Mouse (Mus musculus): ENCODE results near the gene Atxn7l3b.
"Not testable (repeated sequence)": the region's sequence is repeated elsewhere in the genome, so short reads cannot be mapped to it uniquely, and the experiment has no call there.

The Atxn7l3b gene

DNA sequence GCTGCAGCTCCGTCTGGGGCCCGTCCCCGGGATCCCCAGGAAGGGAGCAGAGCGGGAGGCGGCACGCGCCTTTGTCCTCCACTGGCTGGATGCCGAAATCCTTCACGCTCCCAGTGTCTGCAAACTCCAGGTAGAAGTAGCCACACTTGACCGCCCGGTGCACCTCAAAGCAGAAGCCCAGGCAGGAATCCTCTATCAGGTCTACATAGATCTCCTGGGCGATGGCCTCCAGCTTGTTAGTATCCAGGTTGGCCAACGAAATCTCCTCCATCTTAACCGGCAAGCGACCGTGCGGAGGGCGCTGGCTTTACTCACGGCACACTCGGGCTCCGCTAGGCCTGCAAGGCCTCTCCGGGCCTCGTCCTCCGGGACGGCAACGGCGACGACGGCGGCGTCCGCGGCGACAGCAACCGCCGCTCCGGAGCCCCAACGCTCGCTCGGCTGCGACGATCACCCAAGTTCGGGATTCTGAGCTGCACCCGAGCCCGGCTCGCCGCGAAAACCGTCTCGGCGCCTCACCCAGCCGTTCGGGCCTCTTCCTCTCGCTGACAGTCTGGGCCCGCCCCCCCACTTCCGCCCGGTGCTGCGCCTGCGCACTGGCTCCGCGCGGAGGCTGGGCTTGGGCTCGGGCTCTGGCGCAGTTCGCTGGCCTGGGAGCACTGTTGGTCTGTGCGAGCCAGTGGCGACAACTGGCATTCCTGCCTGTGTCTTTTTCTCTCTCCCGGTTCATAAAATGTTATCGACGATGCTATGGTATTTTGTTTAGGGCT, at the start of gene Atxn7l3b:
Gene Atxn7l3b (minus strand): TSS at position 550 of the 770 bp plus-strand sequence.
- peak; percentile 95 for DNase-seq (ENCODE audit: extremely low spot score)

DNA sequence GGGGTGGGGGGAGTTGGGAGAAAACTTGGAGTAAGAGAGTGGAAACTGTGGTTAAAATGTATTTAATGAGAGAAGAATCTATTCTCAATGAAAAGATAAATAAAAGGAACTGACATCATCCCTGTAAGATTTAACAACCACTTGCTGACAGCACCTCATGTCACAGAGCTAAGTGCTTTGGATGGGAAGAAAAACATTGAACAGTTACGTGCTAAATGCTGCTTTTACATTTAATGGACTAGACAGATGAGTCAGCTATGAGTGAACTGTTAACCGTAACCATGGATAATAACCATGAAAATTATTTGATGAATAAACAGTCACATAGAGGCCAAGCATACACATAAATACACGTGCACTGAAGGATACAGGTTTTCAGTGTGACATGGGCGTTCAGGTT, 48.8 kb upstream of the Atxn7l3b start:
- no peak for DNase-seq (ENCODE audit: extremely low spot score)

DNA sequence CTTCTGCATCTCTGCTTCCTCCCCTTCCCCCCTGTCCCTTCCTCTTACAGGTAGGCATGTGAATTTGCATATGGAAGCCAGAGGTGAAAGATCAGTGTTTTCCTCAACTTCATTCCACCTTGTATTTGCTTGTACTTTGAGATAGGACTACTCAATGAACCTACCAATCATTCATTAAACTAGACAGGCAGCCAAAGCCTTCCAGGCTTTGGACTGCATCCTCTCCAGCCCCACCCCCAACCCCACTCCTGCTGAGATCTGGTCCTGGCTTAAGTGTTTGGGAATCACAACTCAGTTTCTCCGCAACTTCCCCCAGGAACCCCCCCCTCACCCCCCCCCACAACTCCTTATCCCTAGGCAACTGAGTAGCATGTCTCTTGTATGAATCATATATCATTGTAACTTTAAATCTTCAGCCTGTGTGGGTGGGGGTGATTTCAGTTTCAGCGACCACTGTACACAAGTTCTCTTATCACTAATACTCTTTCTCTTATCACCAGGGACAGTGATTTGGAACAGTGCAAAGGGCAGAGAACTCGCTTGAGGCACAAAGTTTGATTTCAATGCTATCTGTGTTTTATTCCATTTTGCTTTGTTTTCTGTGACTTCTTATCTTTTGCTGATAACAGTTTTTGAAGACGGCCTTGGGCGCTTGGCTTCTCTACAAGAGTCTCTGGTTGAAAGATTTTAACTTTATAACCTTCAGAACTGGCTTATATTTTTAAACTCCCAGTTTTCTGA, 44.7 kb upstream of the Atxn7l3b start:
- DNase-seq (ENCODE audit: extremely low spot score), result no peak

DNA sequence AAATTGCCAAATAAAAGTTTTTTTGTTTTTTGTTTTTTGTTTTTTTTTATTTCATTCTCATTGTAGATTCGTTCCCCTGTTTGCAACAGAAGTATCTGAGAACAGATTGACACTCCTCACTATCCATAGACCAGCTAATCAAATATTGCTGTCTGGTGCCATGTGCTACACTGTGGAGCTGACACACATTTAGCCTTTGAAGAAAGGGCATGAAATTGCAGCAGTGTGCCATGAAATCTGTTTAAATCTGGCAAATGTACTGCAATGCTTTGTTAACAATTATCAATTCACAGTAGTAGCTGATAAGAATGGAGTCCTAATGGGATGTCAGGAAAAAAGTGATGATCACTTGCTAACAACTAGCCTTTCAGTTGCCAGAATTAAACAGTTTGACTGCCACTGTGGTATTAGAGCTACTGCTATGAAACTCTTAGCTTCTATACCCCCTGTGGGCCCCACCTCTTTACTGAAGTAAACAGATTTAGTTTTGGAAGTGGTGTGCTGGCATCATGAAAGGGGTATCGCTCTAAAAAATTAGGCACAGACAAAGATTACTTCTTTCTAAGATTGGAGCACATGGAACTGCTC, 41.3 kb upstream of the Atxn7l3b start:
- DNase-seq (ENCODE audit: extremely low spot score), result no peak

DNA sequence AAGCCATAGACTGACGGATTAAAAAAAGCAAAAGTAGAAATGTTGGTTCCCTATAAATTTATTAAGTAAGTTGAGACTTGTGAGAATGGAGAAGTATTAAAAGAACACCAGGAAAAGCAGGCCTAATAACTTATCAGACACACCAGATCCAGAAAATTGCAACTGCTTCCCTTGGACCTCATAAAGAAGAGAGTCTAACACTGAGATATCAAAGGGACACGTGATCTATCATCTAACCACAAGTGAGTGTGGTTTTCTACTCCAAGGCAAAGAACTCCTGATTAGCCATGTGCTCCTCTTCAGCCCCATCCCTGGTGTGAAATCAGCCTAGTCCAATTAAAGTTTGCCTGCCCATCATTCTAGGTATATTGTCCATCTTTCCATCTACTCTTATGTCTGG, 38.8 kb upstream of the Atxn7l3b start:
- no peak for DNase-seq (ENCODE audit: extremely low spot score)

DNA sequence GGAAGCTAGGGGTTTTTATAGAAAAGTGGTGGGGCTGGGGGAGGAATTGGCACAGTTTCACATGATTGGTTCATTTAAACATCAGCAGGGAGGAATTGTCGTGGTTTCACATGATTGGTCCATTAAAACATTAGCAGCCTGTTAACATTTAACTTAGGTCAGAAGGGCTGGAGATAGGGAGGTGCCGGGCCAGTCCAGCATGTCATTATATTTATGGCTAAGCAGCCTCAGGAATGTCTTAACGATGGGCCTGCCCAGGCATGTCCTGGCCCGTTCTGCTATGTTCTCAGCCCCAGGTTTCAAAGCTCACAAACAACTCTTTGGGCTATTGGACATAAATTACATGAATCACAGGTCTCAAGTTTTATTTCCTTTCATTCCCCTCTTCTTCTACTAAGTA, 33.4 kb upstream of the Atxn7l3b start:
- DNase-seq (ENCODE audit: extremely low spot score), result not testable (repeated sequence)

DNA sequence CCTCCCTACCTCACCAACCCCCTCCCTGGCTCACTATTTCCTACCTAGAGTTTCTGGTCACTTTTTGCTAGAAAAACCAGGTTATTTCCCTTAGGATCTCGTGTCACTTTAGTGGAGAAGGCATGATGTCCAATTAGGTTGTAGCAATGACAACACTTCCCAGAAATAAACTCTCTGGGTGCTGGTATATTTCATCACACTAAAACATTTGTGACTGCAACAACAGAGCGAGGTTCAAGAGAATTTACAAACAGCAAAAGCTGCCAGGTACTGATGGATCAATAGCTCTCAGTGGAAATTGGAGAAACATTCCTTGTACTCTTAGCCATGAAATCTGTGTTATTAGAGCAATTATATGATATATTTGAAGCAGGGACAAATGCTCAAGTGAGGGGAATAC, 25.3 kb upstream of the Atxn7l3b start:
- no peak for DNase-seq (ENCODE audit: extremely low spot score)

DNA sequence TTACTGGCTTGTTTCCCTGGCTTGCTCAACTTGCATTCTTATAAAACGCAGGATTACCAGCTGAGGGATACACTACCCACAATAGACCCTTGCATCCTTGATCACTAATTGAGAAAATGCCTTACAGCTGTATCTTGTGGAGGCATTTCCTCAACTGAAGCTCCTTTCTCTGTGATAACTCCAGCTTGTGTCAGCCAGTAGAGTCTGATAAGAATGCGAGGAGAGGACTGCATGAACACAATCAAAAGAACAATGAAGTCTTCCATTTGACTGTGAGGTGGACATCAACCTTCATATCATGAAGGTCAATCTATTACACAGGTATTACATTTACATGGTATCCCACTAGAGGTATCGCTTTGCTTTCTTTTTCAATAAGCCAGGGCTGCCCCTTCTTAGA, 19.7 kb upstream of the Atxn7l3b start:
- no peak for DNase-seq (ENCODE audit: extremely low spot score)

DNA sequence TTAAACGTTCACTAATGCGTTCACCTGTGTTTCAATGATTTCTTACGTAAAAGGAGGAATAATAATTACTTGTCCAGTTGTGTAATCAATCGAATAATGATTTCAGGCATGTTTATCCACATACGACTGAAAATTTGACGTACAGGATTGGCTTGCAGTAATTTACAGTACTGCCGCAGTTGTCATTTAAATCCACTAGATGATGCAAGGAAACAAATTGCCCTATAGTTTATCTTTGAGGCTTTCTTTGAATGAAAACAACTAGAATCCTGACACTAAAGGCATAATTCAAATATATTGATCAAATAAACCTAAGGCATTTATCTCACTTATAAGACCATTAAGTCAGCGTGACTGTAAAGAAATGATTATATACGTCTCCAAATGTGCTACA, 418 bp upstream of the Atxn7l3b start:
- DNase-seq (ENCODE audit: extremely low spot score), result no peak

DNA sequence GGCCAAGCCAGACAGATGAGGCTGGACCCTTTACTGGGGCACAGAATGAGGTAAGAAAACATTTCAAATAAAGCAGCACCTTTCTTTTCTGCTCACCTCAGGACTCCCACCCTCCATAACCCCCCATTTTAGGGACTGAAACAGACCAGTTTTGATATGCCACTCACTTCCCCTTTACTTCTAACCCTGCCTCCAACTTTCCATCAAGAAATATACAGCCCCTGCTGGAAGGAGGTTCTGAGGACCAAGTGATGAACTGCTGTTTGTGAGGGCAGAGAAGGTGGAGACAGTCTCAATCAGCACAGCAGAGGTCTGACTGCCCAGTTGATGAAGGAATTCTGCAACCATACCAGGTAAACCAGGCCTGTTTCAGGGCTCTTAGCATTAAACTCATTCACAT, 1.8 kb downstream of the Atxn7l3b start:
- no peak for DNase-seq (ENCODE audit: extremely low spot score)

DNA sequence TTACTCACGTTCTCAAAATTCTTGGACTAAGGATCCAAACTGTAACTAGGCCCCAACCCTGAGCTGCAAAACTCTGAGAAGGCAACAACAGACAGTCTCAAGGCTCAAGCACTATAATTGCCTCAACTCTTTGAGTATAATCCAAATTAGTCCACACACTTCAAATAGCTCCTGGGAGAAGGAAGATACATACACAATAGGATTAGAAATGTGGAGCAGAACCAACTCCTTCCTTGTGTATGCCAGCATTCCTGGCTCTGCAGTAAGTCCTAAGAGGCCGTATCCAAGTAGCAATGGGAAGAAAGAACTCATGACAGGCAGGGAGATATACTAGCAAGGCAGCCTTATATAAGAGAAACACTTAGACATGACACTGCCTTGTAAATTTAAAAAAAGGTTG, 2.5 kb downstream of the Atxn7l3b start:
- DNase-seq (ENCODE audit: extremely low spot score), result no peak

DNA sequence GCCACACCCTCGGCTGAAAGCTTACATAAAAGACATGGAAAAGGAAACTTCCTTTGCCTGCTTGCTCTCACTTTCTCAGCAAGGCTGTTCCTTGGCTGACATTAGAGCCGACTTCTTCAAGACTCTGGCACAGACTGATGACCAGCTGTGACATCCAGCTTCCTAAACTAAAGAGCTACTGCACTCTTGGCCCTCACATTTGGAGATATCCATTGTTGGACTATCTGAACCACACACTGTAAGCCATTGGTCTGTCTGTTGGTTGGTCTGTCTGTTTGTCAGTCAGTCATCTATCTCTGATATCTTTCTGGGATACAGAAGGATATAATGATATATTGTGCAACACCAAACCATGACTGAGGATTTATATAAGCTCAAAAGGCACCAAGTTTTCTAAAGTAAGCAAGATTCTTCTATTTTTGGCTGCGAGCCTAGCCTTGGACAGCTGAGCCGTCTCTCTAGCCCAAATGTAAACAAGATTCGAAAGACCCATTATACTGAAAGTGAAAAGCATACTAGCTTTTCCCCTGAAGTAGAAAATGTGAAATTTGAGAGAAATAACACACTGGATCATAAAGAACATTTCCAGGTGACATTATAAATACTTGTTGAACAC, 12.1 kb downstream of the Atxn7l3b start:
- DNase-seq (ENCODE audit: extremely low spot score), result no peak

DNA sequence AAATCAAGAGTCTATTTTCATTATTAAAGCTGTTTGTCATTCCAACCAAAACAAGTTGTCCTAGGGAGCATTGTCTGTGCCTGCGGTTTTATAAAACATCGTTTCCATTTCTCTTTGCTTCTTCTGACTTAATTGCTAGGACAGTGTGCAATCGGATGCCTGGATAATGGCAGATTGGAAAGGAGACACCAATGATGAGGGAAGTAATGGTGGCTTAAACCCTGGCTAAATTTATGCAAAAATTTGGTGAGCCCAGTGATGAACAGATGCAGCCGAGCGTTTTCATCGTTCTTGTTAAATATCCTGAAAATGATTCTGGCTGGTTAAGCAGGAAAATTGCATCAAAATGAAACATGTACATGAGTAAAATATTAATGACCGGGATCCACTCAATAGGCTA, 28.6 kb downstream of the Atxn7l3b start:
- DNase-seq (ENCODE audit: extremely low spot score), result no peak

DNA sequence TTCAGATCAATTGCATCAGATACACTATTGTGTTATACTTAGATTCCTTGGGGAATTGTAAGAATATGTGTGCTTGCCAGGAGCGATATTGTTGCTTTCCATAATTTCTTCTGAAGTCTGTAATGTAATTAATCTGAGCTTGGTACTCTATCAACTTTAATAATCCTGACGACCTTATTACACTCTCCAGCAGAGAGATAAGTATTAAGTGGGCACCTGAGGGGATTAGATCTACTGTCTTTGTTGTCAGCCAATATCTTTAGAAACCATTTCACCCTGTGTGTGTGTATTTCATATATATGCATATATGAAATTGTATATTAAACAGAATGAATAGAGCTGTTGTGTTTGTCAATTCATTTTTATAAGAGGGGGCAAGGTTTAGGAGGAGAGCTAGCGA, 29.0 kb downstream of the Atxn7l3b start:
- no peak for DNase-seq (ENCODE audit: extremely low spot score)

DNA sequence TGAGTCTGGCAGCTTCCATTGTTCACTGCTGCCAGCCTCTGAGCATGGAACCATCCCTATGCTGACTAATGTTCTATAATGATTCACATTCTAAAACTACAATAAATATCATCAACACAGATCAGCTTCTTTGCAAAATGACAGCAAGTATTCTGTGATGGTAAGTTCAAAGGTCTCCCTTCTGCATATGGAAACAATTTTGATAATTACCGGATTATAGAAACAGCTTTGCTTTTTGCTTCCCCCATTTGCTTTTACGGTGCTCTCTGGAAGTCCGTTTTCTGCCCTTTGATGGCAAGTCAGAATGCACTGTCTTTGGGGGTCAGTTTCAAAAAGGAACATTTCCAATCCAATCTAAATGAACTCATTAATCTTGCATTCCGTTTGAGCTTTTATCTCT, 32.2 kb downstream of the Atxn7l3b start:
- no peak for DNase-seq (ENCODE audit: extremely low spot score)

DNA sequence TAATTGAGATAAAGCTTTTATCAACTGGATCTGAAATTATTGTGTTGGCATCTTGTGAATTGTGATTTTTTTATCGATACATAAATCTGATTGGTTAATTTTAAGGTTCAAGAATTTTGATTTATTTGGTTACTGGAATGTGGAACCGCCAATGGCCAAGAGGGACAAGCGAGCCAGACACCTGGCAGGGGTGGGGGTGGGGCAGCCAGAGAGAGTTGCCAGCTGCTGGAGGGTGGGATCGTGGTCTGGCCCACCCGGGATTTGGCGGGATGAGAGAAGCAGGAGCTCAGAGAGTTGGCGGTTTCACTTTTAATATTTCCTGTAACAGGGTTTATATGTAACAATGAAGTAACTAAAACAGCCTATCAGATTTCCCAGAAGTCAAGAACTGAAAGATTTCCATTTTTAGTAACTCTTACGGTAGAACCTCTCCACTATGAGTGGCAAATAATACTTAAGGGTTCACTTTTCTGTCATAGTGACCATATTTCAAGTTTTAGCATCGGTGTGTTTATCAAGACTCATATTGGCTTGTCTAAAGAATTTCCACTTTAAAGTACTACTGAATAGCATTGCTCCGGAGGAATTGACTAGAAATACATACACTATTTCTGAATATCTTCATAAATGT, 35.1 kb downstream of the Atxn7l3b start:
- DNase-seq (ENCODE audit: extremely low spot score), result no peak

DNA sequence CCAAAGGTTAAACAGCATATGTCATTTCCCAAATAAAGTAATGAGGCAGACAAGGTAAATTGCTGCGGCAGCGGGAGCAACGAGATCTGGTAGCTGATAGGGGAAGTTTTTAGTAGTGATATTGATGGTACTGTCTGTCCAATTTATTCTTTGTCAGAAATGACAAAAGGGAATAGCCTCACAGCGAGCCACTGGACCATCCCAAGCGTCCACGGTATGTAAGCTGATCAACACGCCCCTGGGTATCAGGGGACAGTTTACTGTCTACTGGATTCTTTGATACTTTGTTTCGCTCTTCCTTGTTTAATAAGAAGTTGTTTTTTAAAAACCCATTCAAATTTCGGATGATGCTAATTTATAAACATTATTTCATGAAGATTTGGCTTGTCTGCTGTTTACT, 44.7 kb downstream of the Atxn7l3b start:
- no peak for DNase-seq (ENCODE audit: extremely low spot score)

DNA sequence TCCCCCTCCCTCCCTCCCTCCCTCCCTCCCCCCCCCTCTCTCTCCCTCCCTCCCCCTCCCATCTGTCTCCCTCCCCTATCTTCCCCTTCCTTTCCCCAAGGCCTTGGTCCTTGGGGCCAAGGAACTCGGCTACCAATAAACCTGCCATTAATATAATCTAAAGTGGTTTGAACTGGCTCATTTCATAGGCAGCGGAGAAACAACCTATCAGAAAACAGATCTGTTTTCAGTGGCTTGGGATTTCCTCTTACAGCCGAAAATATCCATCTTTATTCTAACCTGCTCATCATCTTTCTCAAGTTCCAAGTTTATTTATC, 45.2 kb downstream of the Atxn7l3b start:
- DNase-seq (ENCODE audit: extremely low spot score), result no peak

DNA sequence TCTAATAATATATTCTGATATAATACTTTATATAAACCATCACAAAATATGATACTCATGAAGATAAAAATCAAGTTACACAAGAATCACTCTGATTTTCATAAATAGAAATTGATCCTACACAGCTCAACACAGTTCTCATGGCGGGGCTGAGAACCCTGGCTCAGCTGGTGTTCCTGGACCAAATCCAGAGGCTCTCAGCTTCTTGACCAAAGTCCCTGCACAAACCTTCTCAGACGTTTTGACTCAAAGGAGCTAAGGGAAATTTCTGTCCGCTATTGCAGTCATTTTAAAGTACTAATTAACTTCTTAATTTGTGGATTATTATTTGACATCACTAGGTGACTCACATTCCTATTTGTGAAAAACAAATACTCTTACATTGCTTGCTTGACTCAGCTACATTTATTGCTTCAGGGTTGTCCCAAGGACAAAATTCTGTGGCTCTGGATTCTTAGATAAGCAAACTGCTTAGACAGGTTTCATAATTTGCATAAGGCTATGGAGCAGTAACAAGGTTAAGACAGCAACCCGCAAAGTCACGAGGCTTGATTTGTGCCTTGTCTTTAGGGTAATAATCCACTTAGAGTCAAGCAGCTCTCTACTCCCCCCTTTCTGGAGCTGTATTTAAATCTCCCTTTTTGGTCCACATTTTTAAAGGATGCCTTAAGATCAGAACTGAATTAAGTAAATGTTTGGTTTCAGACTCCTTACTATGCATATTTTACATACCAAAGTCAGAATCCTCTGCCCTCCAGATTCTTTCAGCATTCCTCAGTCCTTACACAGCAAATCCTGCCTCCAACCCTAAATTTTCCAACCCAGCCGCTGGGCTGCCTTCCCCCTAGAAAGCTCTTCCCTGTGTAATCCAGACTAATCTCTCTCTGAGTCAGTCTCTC, 45.8 kb downstream of the Atxn7l3b start:
- DNase-seq (ENCODE audit: extremely low spot score), result no peak

DNA sequence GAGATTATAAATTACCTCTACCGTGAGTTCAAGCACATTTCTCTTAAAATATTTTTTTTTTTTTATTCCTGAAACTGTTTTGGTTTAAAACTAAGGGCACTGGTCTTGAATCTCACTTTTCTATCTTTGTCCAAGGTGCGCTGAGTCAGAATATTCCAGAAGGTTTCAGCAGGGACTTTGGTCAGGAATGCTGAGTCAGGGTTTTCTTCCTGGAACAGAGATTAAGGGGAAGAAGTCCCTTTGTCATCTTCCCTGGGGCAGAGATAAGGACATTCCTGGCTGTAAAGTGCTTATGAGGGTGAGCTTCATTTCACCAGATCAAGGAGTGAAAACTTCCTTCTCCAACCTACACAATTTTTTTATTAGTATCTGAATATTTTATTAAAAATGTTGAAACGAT, 46.7 kb downstream of the Atxn7l3b start:
- no peak for DNase-seq (ENCODE audit: extremely low spot score)

DNA sequence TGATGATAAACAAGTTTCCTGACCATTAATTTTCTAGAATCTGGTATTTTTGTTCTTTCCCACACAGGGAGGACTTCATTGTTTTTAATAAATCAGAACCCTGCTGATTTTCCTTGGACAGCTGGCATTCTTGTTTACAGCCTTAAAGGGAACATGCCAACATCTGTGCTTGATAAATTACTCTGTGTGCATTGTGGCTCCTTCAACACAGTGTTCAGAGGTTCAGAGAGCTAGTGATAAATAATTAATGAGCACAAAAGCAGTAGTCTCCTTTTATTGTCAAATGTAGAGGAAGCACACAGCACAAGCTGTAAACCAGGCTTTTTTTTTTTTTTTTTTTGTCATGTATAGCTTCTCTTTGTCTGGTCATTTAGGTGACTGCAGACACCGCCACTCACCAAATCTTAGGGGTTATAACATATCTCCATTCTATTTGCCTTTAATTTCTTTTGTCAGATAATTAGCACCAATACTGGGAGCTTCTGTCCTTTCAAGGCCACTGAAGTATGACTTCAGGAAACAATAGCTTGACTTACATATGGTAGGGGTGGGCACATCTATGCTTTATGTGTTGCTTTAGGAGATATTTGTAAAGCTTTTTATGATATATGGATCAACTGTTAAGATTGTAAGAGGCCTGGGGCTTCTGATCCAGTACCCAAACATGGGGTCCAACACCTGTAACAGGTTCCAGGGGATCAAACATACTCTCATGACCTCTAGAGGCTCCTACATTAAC, 52.0 kb downstream of the Atxn7l3b start:
- no peak for DNase-seq (ENCODE audit: extremely low spot score)

All from embryo, embryonic 9.5 days (tissue).